Mouse (Mus musculus): Measurements from ENCODE around the gene Coq10a.
A peak's percentile ranks its signal among the peaks of the same experiment; 100 is the strongest.
"Not testable (repeated sequence)": the region's sequence is repeated elsewhere in the genome, so short reads cannot be mapped to it uniquely, and the experiment has no call there.

Gene Coq10a

GRCm38 (mm10) chr10:128344568-128345275 lies 24.1 kb downstream of the Coq10a start:
- DNase-seq (ENCODE audit: low read depth, low spot score), result no peak

GRCm38 (mm10) chr10:128343436-128343835 lies 25.4 kb downstream of the Coq10a start:
- no peak for DNase-seq (ENCODE audit: low read depth, low spot score)

- DNase-seq (ENCODE audit: low read depth, low spot score), result no peak
These were observed 28.5 kb downstream of the Coq10a start for GRCm38 (mm10) chr10:128340257-128340656.

GRCm38 (mm10) chr10:128338948-128339347 lies 29.8 kb downstream of the Coq10a start:
- DNase-seq (ENCODE audit: low read depth, low spot score), result no peak

- DNase-seq (ENCODE audit: low read depth, low spot score), result no peak
These were observed 30.4 kb downstream of the Coq10a start for GRCm38 (mm10) chr10:128338415-128338814.

GRCm38 (mm10) chr10:128337306-128338181 lies 31.3 kb downstream of the Coq10a start, which contains the start of gene Cs:
TSS of gene Cs (plus strand) at chr10:128337734.
- peak; percentile 96 for DNase-seq (ENCODE audit: low read depth, low spot score)

- no peak for DNase-seq (ENCODE audit: low read depth, low spot score)
These were observed 32.2 kb downstream of the Coq10a start for GRCm38 (mm10) chr10:128336597-128336996.

GRCm38 (mm10) chr10:128336195-128336594 lies 32.6 kb downstream of the Coq10a start:
- no peak for DNase-seq (ENCODE audit: low read depth, low spot score)

- peak; percentile 63 for DNase-seq (ENCODE audit: low read depth, low spot score)
These were observed 33.2 kb downstream of the Coq10a start for GRCm38 (mm10) chr10:128335582-128335981.

- DNase-seq (ENCODE audit: low read depth, low spot score), result not testable (repeated sequence)
These were observed 36.2 kb downstream of the Coq10a start for GRCm38 (mm10) chr10:128332358-128333249.

- no peak for DNase-seq (ENCODE audit: low read depth, low spot score)
These were observed 41.2 kb downstream of the Coq10a start for GRCm38 (mm10) chr10:128327610-128328009.

- no peak for DNase-seq (ENCODE audit: low read depth, low spot score)
These were observed 42.0 kb downstream of the Coq10a start for GRCm38 (mm10) chr10:128326825-128327224.

GRCm38 (mm10) chr10:128323516-128323915 lies 45.3 kb downstream of the Coq10a start:
- no peak for DNase-seq (ENCODE audit: low read depth, low spot score)

- DNase-seq (ENCODE audit: low read depth, low spot score), result peak; percentile 63
These were observed 46.4 kb downstream of the Coq10a start, which contains the start of gene Cnpy2 for GRCm38 (mm10) chr10:128322141-128323108. TSS of gene Cnpy2 (plus strand) at chr10:128322459.

GRCm38 (mm10) chr10:128321641-128322040 lies 47.2 kb downstream of the Coq10a start:
- peak; percentile 26 for DNase-seq (ENCODE audit: low read depth, low spot score)

- no peak for DNase-seq (ENCODE audit: low read depth, low spot score)
These were observed 53.2 kb downstream of the Coq10a start for GRCm38 (mm10) chr10:128315578-128315977.
